Mouse (Mus musculus) olfactory bulb, adult 2 months (tissue): ENCODE data around the gene Dus2.

Source experiments
- CTCF ChIP-seq: fragments of 200-500 bp; IDR thresholded peaks from 2 replicates; pipeline ENCODE4 v1.5.1; 2012; ENCODE audit warnings: low read depth, mild to moderate bottlenecking, low read length, moderate library complexity; ENCODE audit not compliant: insufficient read depth
- POLR2A ChIP-seq: fragments of 200-500 bp; IDR thresholded peaks from 2 replicates; pipeline ENCODE4 v1.6.1; 2012; ENCODE audit warnings: mild to moderate bottlenecking, low read depth, low read length, moderate library complexity; ENCODE audit not compliant: insufficient read depth

GRCm38 (mm10) chr8:106060521-106060920, 69.4 kb downstream of the Dus2 start:
- TF ChIP-seq CTCF (no peak), POLR2A (no peak)
